23 mouse cellular contexts compared by ENCODE assay signal in genomic region chr8:116892636-116893035, GRCm38 (mm10). TPM values are rescaled to one million over a fixed set of nuclear protein-coding genes. Genes with fewer than 3 reads are reported as not detected.
A peak's percentile ranks its signal among the peaks of the same experiment; 100 is the strongest.
DNase-seq lines count a peak whose midpoint lies in the region; ATAC-seq and TF ChIP-seq lines count a peak whose summit lies in the region.
"Had no signal": no experiment of that assay in that cellular context is flagged by ENCODE, and none has a peak within 500 bp of the region (broad histone marks: within the 10 kb centered on the region; RNA-seq: fewer than 3 reads in every experiment).

No protein-coding gene starts in this region.

- no peak for TF ChIP-seq POLR2A in CH12.LX (IDR thresholded peaks at IDR 0.05; ENCODE audit: low read depth, low read length)

- peak; percentile 16 for DNase-seq in embryo, embryonic 10 days (ENCODE audit: low spot score)
- no peak for DNase-seq in embryo, embryonic 10.5 days (ENCODE audit: low spot score)
- peak; percentile 48 for DNase-seq in lung, postnatal 0 days (ENCODE audit: low spot score)
- no peak for DNase-seq in lung, postnatal 14 days
- no peak for DNase-seq in CH12.LX (ENCODE audit: extremely low read depth)
- DNase-seq in frontal cortex, postnatal 10 days (ENCODE audit: low spot score in 2 of 2), result no peak
- DNase-seq: adrenal gland, adult 2 months; adrenal gland, postnatal 36 days; cerebellum, adult 2 months; cerebellum, postnatal 14 days; heart, postnatal 36 days; kidney, adult 8-10 months; kidney, postnatal 25 days; spleen, adult 18-20 months; thymus, postnatal 14 days had no signal

- H3K4me1 ChIP-seq in lung, postnatal 0 days (ENCODE audit: insufficient read depth, low read depth, low read length), result no peaks in the 10 kb centered on the region
- H3K4me1 ChIP-seq in CH12.LX (ENCODE audit: control insufficient read depth in 1 of 2, insufficient read depth in 2 of 2), result peaks cover 6 to 14% of the 10 kb centered on the region in 2 experiments
- H3K4me1 ChIP-seq: hindbrain, embryonic 13.5 days; limb, embryonic 12.5 days; liver, embryonic 15.5 days had no signal

- no peak overlapping the region for H3K9ac ChIP-seq in lung, postnatal 0 days (replicated peaks; ENCODE audit: low read depth)
- H3K9ac ChIP-seq in CH12.LX (ENCODE audit: insufficient read depth, low read depth), result 0 out of 2 replicates have a peak overlapping the region, but pooled peaks have one; percentile 3
- H3K9ac ChIP-seq: hindbrain, embryonic 13.5 days; limb, embryonic 12.5 days; liver, embryonic 15.5 days had no signal

- TF ChIP-seq RAD21 in CH12.LX (IDR thresholded peaks at IDR 0.05; ENCODE audit: low read depth, low read length), result no peak

- no peaks in the 10 kb centered on the region for H3K36me3 ChIP-seq in lung, postnatal 0 days (ENCODE audit: insufficient read depth, low read length)
- peaks cover 13 to 63% of the 10 kb centered on the region in 2 experiments for H3K36me3 ChIP-seq in CH12.LX (replicated peaks in 1 of 2; ENCODE audit: control insufficient read depth in 1 of 2, insufficient read depth in 1 of 2, low read length in 1 of 2)

- H3K79me2 ChIP-seq in CH12.LX (replicated peaks; ENCODE audit: control insufficient read depth, extremely low read depth, insufficient read depth, poor library complexity, severe bottlenecking), result no peaks in the 10 kb centered on the region

- H3K4me2 ChIP-seq in lung, postnatal 0 days (replicated peaks; ENCODE audit: low read depth, low read length), result no peak overlapping the region
- 0 out of 2 replicates have a peak overlapping the region, but pooled peaks have one; percentile 24 for H3K4me2 ChIP-seq in CH12.LX (ENCODE audit: insufficient read depth, low read depth, poor library complexity, severe bottlenecking)
- H3K4me2 ChIP-seq: hindbrain, embryonic 13.5 days; limb, embryonic 12.5 days; liver, embryonic 15.5 days had no signal

- no peak for TF ChIP-seq EP300 in lung, postnatal 0 days (IDR thresholded peaks at IDR 0.05)
- no peak for TF ChIP-seq EP300 in CH12.LX (IDR thresholded peaks at IDR 0.05; ENCODE audit: low read length)

- no peak for TF ChIP-seq CTCF in lung, postnatal 0 days (IDR thresholded peaks at IDR 0.05)
- no peak for TF ChIP-seq CTCF in CH12.LX (conservative IDR thresholded peaks at IDR 0.05 in 1 of 2, IDR thresholded peaks at IDR 0.05 in 1 of 2; ENCODE audit: low read depth in 2 of 2, low read length in 2 of 2)

- ATAC-seq in lung, postnatal 0 days, result peak; percentile 33; the same call in 1 of the 2 replicates
- ATAC-seq in megakaryocyte progenitor cell, adult 5-6 weeks (replicated peaks; ENCODE audit: poor library complexity), result peak; percentile 80
- ATAC-seq: forebrain, embryonic 14.5 days; intestine, embryonic 16.5 days; midbrain, embryonic 16.5 days had no signal

- WGBS in lung, postnatal 0 days, result 42% methylated on average over 9 of the region's 9 CpGs

- H3K4me3 ChIP-seq in lung, postnatal 0 days (ENCODE audit: low read depth, low read length), result no peak overlapping the region
- H3K4me3 ChIP-seq in CH12.LX (replicated peaks in 1 of 3; ENCODE audit: low read depth in 2 of 3, low read length in 2 of 3, poor library complexity in 1 of 3), result no peak overlapping the region
- H3K4me3 ChIP-seq: hindbrain, embryonic 13.5 days; left cerebral cortex, adult 2 months; limb, embryonic 12.5 days; liver, embryonic 15.5 days had no signal

- H3K27ac ChIP-seq in lung, postnatal 0 days (ENCODE audit: low read length), result no peak overlapping the region
- H3K27ac ChIP-seq in CH12.LX (ENCODE audit: insufficient read depth, low read depth), result no peak overlapping the region
- H3K27ac ChIP-seq: hindbrain, embryonic 13.5 days; left cerebral cortex, adult 2 months; limb, embryonic 12.5 days; liver, embryonic 15.5 days had no signal

- in situ Hi-C loops in CH12.LX (cut with MboI; ENCODE audit: low pct_ligation_motif_present, low pct_unique_long_range_greater_than_20kb, low sequenced_read_pairs), result no loop called here

- dilution Hi-C loops in CH12.LX (cut with MboI; ENCODE audit: extremely low pct_ligation_motif_present, extremely low pct_unique_long_range_greater_than_20kb, low sequenced_read_pairs), result no loop called here

- no peaks in the 10 kb centered on the region for H3K9me3 ChIP-seq in lung, postnatal 0 days (ENCODE audit: low read length)
- no peaks in the 10 kb centered on the region for H3K9me3 ChIP-seq in CH12.LX (replicated peaks; ENCODE audit: low read length)
- H3K9me3 ChIP-seq: liver, embryonic 15.5 days had no signal

- no peaks in the 10 kb centered on the region for H3K27me3 ChIP-seq in lung, postnatal 0 days (replicated peaks; ENCODE audit: insufficient read depth, low read length)
- no peaks in the 10 kb centered on the region for H3K27me3 ChIP-seq in CH12.LX (replicated peaks)
- H3K27me3 ChIP-seq: hindbrain, embryonic 13.5 days; limb, embryonic 12.5 days; liver, embryonic 15.5 days had no signal

TF ChIP-seq in CH12.LX, 34 proteins besides CTCF, POLR2A, EP300 and RAD21:
- TF ChIP-seq IRF4 (IDR thresholded peaks at IDR 0.05; ENCODE audit: low read depth, low read length) (no peak), RCOR1 (conservative IDR thresholded peaks at IDR 0.05; ENCODE audit: low read depth, low read length) (no peak), TBP (conservative IDR thresholded peaks at IDR 0.05; ENCODE audit: low read depth, low read length) (no peak)

RNA-seq across cellular contexts. Expression of gene Cmc2, which starts 28.6 kb away (rescaled TPM):
- 28.6 and 36.6 TPM in 2 replicates for polyA plus RNA-seq in lung, postnatal 0 days (2015; fragmentation: Nextera tagmentation; extraction: Ambion mirVana)
- total RNA-seq in CH12.LX (2012; rRNA removed) (29.1 and 33.6 TPM in 2 replicates), CH12.LX (2014; rRNA removed) (34.4 and 39.4 TPM in 2 replicates)
- polyA plus RNA-seq in CH12.LX (2012; ENCODE audit: insufficient read length, low read depth), result 55.1 and 56.5 TPM in 2 replicates
- 34.4 and 41.4 TPM in 2 replicates for total RNA-seq in megakaryocyte progenitor cell, adult 5-6 weeks (2015)
- 70.7 and 79.0 TPM in 2 replicates for total RNA-seq in megakaryocyte progenitor cell, adult 5-6 weeks (2017)

RNA-seq across cellular contexts. Expression of gene Cenpn, which starts 28.9 kb away (rescaled TPM):
- polyA plus RNA-seq in lung, postnatal 0 days (2015; fragmentation: Nextera tagmentation; extraction: Ambion mirVana), result 2.7 and 3.7 TPM in 2 replicates
- total RNA-seq in CH12.LX (2012; rRNA removed) (26.3 and 28.1 TPM in 2 replicates), CH12.LX (2014; rRNA removed) (51.3 and 52.0 TPM in 2 replicates)
- polyA plus RNA-seq in CH12.LX (2012; ENCODE audit: insufficient read length, low read depth), result 44.1 and 45.6 TPM in 2 replicates
- total RNA-seq in megakaryocyte progenitor cell, adult 5-6 weeks (2015), result 47.2 and 48.4 TPM in 2 replicates
- 32.0 and 32.2 TPM in 2 replicates for total RNA-seq in megakaryocyte progenitor cell, adult 5-6 weeks (2017)

RNA-seq across cellular contexts. Expression of gene Atmin, which starts 50.6 kb away (rescaled TPM):
- 8.7 and 9.7 TPM in 2 replicates for polyA plus RNA-seq in lung, postnatal 0 days (2015; fragmentation: Nextera tagmentation; extraction: Ambion mirVana)
- 13.5 and 14.8 TPM in 2 replicates for total RNA-seq in CH12.LX (2012; rRNA removed)
- total RNA-seq in CH12.LX (2014; rRNA removed), result 9.3 and 9.4 TPM in 2 replicates
- polyA plus RNA-seq in CH12.LX (2012; ENCODE audit: insufficient read length, low read depth), result 16.0 and 22.0 TPM in 2 replicates
- 11.4 and 14.3 TPM in 2 replicates for total RNA-seq in megakaryocyte progenitor cell, adult 5-6 weeks (2015)
- 10.8 and 11.1 TPM in 2 replicates for total RNA-seq in megakaryocyte progenitor cell, adult 5-6 weeks (2017)

Comparison
In these comparisons a context has a peak if more than half of its experiments do, and no peak if none do; other contexts are left out.
1. DNase-seq: peak in embryo, embryonic 10 days (single experiment) and lung, postnatal 0 days (single experiment); none in embryo, embryonic 10.5 days (single experiment), lung, postnatal 14 days (single experiment), CH12.LX (single experiment) and frontal cortex, postnatal 10 days (0 of 2).